Mouse (Mus musculus) layer of hippocampus, postnatal 14 days (tissue): Measurements from ENCODE around the gene Nxn. TPM values are rescaled to one million over a fixed set of nuclear protein-coding genes. Genes with fewer than 3 reads are reported as not detected.

Experiments used
- DNase-seq, 2 experiments: peaks; one replicate each; pipeline ENCODE4 v3.0.0; 2021 to 2022; ENCODE audit warnings: low spot score in 2 of 2, mixed read lengths in 1 of 2
- total RNA-seq, 2 experiments: library from RNA; stranded (reverse); gene quantifications; 2 replicates each; pipeline ENCODE4 v1.2.3; 2021

Gene Nxn
- total RNA-seq, 2 experiments from 2014 or later = 14.1 to 18.5 TPM

- no peak for DNase-seq
These were observed 131.4 kb downstream of the Nxn start for GRCm38 (mm10) chr11:76267550-76267949.

DNA sequence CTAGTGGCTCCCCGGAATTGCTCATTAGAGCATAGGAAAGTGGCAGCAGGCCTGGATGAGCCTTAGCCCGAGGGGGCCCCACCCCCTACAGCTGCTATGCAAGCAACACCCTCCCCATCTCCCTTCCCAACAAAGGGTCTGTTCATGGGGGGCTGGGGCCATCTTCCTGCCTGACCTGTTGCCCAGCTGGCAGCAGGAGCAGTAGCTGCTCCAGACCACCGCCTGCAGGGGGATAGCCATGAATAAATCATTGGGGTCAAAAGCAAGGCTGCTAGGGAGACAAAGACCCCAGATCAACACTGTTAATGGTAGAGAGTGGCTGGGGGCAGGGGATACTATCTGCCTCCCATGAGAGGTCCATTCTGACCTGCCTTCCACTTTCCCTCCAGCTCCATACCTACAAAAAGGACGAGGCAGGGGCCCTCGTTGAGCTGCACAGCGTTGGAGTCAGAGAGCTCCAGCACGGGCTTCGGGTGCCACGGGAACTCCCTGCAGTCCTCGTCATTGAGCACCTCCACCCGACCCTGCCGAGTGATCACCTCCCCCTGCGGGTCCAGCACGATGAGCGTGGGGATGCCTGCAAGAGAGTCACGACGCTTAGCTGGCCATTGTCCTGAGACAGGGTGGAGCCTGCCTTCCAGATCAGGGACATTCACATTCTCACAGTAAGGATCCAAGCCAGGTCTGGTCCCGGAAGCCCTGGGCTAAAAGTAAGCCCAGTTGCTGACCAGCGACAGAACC is 136.2 kb downstream of the Nxn start:
- no peak for DNase-seq

GRCm38 (mm10) chr11:76261224-76261623 is 137.7 kb downstream of the Nxn start:
- no peak for DNase-seq

- no peak for DNase-seq
These were observed 138.5 kb downstream of the Nxn start for GRCm38 (mm10) chr11:76260208-76261050.

GRCm38 (mm10) chr11:76258511-76258910 is 140.4 kb downstream of the Nxn start:
- DNase-seq = no peak

DNA sequence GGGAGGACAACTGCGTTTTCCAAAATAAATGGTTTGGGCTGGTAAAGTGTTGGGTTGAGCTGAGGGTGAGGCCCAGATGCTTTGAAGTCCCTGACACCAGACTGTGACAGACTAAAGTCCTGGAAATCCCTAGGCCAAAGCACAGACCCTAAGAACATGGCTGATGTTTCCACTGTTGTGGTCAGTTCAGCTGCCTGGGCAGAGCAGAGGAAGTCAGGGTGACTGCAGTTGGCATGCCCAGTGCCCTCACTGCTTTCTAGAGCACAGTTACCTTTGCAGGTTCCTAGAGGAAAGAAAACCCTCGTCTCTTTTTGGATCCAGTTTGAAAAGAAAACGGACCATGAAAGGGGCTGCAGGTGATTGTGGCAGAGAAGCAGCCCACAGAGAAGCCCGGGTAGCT is 141.6 kb downstream of the Nxn start:
- no peak for DNase-seq

DNA sequence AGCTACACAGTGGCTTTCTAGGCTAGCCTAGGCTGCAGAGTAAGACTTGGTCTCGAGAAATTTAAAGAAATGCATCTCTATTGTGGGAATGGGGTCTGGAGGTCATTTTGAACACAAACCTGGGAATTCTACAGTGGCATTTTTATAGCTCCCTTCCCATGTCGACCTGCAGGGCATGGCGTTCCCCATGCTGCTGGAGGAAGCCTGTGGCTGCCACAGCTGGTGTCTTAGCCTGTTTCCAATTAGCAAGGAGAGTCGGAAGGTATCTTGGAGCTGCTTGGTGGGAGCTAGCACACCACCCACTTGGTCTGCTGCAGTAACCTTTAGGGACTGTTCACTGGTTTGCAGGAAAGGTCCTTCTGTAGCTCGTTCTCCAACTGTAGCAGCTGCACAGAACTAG is 142.8 kb downstream of the Nxn start:
- DNase-seq = no peak

GRCm38 (mm10) chr11:76255431-76256001 is 143.4 kb downstream of the Nxn start:
- peak in 1 of 2 experiments; percentile 79 for DNase-seq

DNA sequence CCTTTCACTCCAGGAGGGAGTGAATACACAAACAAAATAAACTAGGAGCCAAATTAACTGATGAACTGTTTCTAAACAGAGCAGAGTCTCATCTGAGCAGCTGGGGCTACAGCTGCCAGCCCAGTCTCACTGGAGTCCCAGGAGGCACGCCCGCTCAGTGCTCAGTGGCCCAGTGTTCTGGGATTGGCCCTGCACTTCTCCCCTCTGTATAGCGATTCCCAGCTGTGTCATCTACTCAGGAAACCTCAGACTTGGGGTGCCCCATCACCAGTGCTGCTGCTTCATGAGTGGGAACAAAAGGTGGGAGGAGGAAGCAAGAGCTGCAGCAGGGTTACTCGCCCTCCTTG is 145.0 kb downstream of the Nxn start:
- DNase-seq = no peak

GRCm38 (mm10) chr11:76253145-76253917 is 145.6 kb downstream of the Nxn start:
- DNase-seq = peak; percentile 85 to 89

DNA sequence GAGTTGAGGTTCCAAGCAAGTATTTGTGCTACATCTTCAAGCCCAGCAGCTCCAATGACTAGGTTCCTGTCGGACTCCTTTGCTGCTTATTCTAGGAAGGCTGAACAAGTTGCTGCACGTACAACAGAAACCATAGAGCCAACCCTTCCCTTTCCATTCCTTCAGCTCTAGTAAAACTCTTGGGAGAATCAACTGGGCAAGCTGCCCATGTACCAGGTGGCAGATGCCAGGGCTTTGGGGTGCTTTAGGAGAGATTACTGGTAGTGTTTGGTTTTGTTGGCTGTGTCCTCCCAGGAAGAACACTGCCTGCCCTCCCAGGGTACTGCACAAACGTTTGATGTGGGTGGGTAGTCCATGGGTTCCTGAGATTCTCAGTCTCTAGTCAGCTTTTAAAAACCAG is 146.9 kb downstream of the Nxn start:
- no peak for DNase-seq

- DNase-seq = no peak
These were observed 151.7 kb downstream of the Nxn start for GRCm38 (mm10) chr11:76247239-76247638.

DNA sequence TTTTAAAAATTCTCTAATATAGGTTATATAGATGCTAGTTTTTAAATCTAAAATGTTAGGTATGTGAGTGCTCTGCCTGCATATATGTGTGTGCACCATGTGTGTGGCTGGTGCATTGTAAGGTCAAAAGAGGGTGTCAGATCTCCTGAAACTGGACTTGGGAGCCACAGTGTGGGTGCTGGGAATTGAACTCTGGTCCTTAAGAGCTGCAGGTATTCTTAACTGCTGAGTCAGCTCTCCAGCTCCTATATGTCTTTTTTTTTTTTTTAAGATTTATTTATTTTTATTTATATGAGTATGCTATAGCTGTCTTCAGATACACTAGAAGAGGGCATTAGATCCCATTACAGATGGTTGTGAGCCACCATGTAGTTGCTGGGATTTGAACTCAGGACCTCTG is 152.5 kb downstream of the Nxn start:
- no peak for DNase-seq

- no peak for DNase-seq
These were observed 155.0 kb downstream of the Nxn start for GRCm38 (mm10) chr11:76243811-76244546.

- peak; percentile 91 to 93 for DNase-seq
These were observed 155.8 kb downstream of the Nxn start, which contains the start of the genes Mrm3 and Glod4 for GRCm38 (mm10) chr11:76242901-76243810. TSS of gene Mrm3 (plus strand) at chr11:76243715. TSS of gene Glod4 (minus strand) at chr11:76243725.

GRCm38 (mm10) chr11:76239750-76240149 is 159.2 kb downstream of the Nxn start:
- DNase-seq = no peak

DNA sequence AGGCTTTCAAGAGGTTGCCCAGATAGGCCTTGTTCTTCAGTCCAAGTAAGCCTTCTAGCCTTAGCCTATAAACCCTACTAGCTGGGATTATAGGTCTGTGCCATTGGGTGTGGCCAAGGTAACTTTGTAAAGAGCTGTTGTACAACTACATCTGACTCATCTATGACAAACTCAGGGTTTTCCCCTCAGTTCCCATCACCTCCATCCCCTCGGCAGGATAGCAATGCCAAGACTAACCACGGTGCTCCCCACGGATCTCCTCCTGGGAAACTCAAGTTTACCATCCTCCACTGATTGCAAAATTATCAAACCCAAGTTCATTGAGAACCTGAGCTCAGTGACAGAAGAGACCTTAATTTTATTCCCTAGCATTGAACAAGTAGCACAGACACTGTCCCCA is 162.8 kb downstream of the Nxn start:
- no peak for DNase-seq

- DNase-seq = no peak
These were observed 173.9 kb downstream of the Nxn start for GRCm38 (mm10) chr11:76225051-76225450.

DNA sequence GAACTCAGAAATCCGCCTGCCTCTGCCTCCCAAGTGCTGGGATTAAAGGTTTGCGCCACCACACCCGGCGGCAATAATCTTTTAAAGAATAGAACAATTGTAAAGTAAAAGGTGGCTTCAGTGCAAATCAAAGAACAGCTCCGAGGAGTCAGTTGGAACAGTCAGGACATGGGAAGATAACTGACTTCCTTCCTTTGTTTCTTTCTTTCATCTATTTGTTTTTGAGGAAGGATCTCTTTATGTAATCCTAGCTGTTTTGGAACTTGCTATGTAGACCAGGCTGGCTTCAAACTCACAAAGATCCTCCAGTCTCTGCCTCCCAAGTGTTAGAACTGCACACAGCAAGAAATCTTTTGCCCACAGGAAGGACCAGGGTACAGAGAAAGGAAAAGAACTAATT is 174.3 kb downstream of the Nxn start:
- DNase-seq = no peak
